Mouse (Mus musculus): Measurements from ENCODE around the gene Nob1.

The Nob1 gene

GRCm38 (mm10) chr8:107386171-107386570 is 38.7 kb downstream of the Nob1 start:
- DNase-seq (ENCODE audit: low spot score in 2 of 2): no peak

GRCm38 (mm10) chr8:107385063-107385462 is 39.8 kb downstream of the Nob1 start:
- DNase-seq (ENCODE audit: low spot score in 2 of 2): no peak

GRCm38 (mm10) chr8:107384651-107385050 is 40.2 kb downstream of the Nob1 start:
- no peak for DNase-seq (ENCODE audit: low spot score in 2 of 2)

GRCm38 (mm10) chr8:107382898-107383297 is 42.0 kb downstream of the Nob1 start:
- no peak for DNase-seq (ENCODE audit: low spot score in 2 of 2)

GRCm38 (mm10) chr8:107381666-107382065 is 43.2 kb downstream of the Nob1 start:
- no peak for DNase-seq (ENCODE audit: low spot score in 2 of 2)

- no peak for DNase-seq (ENCODE audit: low spot score in 2 of 2)
Observed at GRCm38 (mm10) chr8:107380734-107381133, 44.1 kb downstream of the Nob1 start.

GRCm38 (mm10) chr8:107377346-107377745 is 47.5 kb downstream of the Nob1 start:
- DNase-seq (ENCODE audit: low spot score in 2 of 2): no peak

- no peak for DNase-seq (ENCODE audit: low spot score in 2 of 2)
Observed at GRCm38 (mm10) chr8:107370311-107370710, 54.5 kb downstream of the Nob1 start.

All from right cerebral cortex, postnatal 36 days (tissue).